Mouse (Mus musculus): Measurements from ENCODE around the gene Lcn3.
"Not testable (repeated sequence)": the region's sequence is repeated elsewhere in the genome, so short reads cannot be mapped to it uniquely, and the experiment has no call there.

Gene Lcn3

GRCm38 (mm10) chr2:25765269-25765668, at the start of gene Lcn3:
Lcn3 (plus strand) TSS chr2:25765569.
- no peak for DNase-seq (ENCODE audit: low spot score in 2 of 2)

- no peak for DNase-seq (ENCODE audit: low spot score in 2 of 2)
These were observed 48.1 kb upstream of the Lcn3 start for GRCm38 (mm10) chr2:25717222-25717621.

GRCm38 (mm10) chr2:25733199-25733930, 32.0 kb upstream of the Lcn3 start:
- no peak for DNase-seq (ENCODE audit: low spot score in 2 of 2)

- not testable (repeated sequence) for DNase-seq (ENCODE audit: low spot score in 2 of 2)
These were observed 28.7 kb upstream of the Lcn3 start, which contains the start of gene Obp2b for GRCm38 (mm10) chr2:25736709-25737108. Obp2b (plus strand) TSS chr2:25737009.

GRCm38 (mm10) chr2:25741671-25742070, 23.7 kb upstream of the Lcn3 start:
- DNase-seq (ENCODE audit: low spot score in 2 of 2) = no peak

GRCm38 (mm10) chr2:25754201-25754600, 11.2 kb upstream of the Lcn3 start:
- no peak for DNase-seq (ENCODE audit: low spot score in 2 of 2)

- DNase-seq (ENCODE audit: low spot score in 2 of 2) = no peak
These were observed 7.2 kb upstream of the Lcn3 start for GRCm38 (mm10) chr2:25758064-25758625.

- DNase-seq (ENCODE audit: low spot score in 2 of 2) = no peak
These were observed 2.4 kb downstream of the Lcn3 start for GRCm38 (mm10) chr2:25767764-25768163.

GRCm38 (mm10) chr2:25773507-25773906, 8.1 kb downstream of the Lcn3 start:
- DNase-seq (ENCODE audit: low spot score in 2 of 2) = no peak

GRCm38 (mm10) chr2:25774640-25775039, 9.3 kb downstream of the Lcn3 start:
- DNase-seq (ENCODE audit: low spot score in 2 of 2) = no peak

- DNase-seq (ENCODE audit: low spot score in 2 of 2) = no peak
These were observed 10.6 kb downstream of the Lcn3 start for GRCm38 (mm10) chr2:25775991-25776390.

GRCm38 (mm10) chr2:25776717-25777116, 11.3 kb downstream of the Lcn3 start, which contains the start of gene Lcn11:
Lcn11 (plus strand) TSS chr2:25777017.
- no peak for DNase-seq (ENCODE audit: low spot score in 2 of 2)

GRCm38 (mm10) chr2:25779076-25779475, 13.7 kb downstream of the Lcn3 start:
- no peak for DNase-seq (ENCODE audit: low spot score in 2 of 2)

GRCm38 (mm10) chr2:25780921-25781320, 15.6 kb downstream of the Lcn3 start:
- no peak for DNase-seq (ENCODE audit: low spot score in 2 of 2)

- DNase-seq (ENCODE audit: low spot score in 2 of 2) = no peak
These were observed 16.6 kb downstream of the Lcn3 start, which contains the start of gene Gm13539 for GRCm38 (mm10) chr2:25781957-25782356. Gm13539 (plus strand) TSS chr2:25782257.

- no peak for DNase-seq (ENCODE audit: low spot score in 2 of 2)
These were observed 20.4 kb downstream of the Lcn3 start for GRCm38 (mm10) chr2:25785573-25786322.

GRCm38 (mm10) chr2:25789092-25789491, 23.7 kb downstream of the Lcn3 start:
- no peak for DNase-seq (ENCODE audit: low spot score in 2 of 2)

- no peak for DNase-seq (ENCODE audit: low spot score in 2 of 2)
These were observed 32.3 kb downstream of the Lcn3 start for GRCm38 (mm10) chr2:25797635-25798034.

GRCm38 (mm10) chr2:25798065-25798464, 32.7 kb downstream of the Lcn3 start:
- no peak for DNase-seq (ENCODE audit: low spot score in 2 of 2)

- no peak for DNase-seq (ENCODE audit: low spot score in 2 of 2)
These were observed 46.3 kb downstream of the Lcn3 start for GRCm38 (mm10) chr2:25811711-25812110.

- no peak for DNase-seq (ENCODE audit: low spot score in 2 of 2)
These were observed 48.0 kb downstream of the Lcn3 start for GRCm38 (mm10) chr2:25813364-25813763.

GRCm38 (mm10) chr2:25815748-25816147, 50.4 kb downstream of the Lcn3 start, which contains the start of gene Glt6d1:
Glt6d1 (minus strand) TSS chr2:25815848.
- DNase-seq (ENCODE audit: low spot score in 2 of 2) = not testable (repeated sequence)

Data from thymus, postnatal 10 days (tissue).